Mouse (Mus musculus): ENCODE measurements around the gene Nek2. TPM values are rescaled to one million over a fixed set of nuclear protein-coding genes. Genes with fewer than 3 reads are reported as not detected.

Gene Nek2
- total RNA-seq, 4 experiments from 2014 or later: 0.92 to 4.7 (median 1.5) TPM

GRCm38 (mm10) chr1:191814935-191815334 lies 6.3 kb upstream of the Nek2 start:
- DNase-seq: no peak

- DNase-seq: no peak
Measured at GRCm38 (mm10) chr1:191816596-191816995, 4.6 kb upstream of the Nek2 start.

- DNase-seq: peak; percentile 83
Measured at GRCm38 (mm10) chr1:191817418-191818144, 3.7 kb upstream of the Nek2 start.

- no peak for DNase-seq
Measured at GRCm38 (mm10) chr1:191818145-191818631, 3.1 kb upstream of the Nek2 start.

- DNase-seq: no peak
Measured at GRCm38 (mm10) chr1:191819026-191819425, 2.2 kb upstream of the Nek2 start.

- DNase-seq: no peak
Measured at GRCm38 (mm10) chr1:191820951-191821325, 306 bp upstream of the Nek2 start.

- DNase-seq: no peak
Measured at GRCm38 (mm10) chr1:191829124-191829523, 7.9 kb downstream of the Nek2 start.

- no peak for DNase-seq
Measured at GRCm38 (mm10) chr1:191833396-191833795, 12.2 kb downstream of the Nek2 start.

- peak; percentile 33 for DNase-seq
Measured at GRCm38 (mm10) chr1:191834825-191835224, 13.6 kb downstream of the Nek2 start.

GRCm38 (mm10) chr1:191836318-191836985 lies 15.2 kb downstream of the Nek2 start:
- DNase-seq: no peak

GRCm38 (mm10) chr1:191837691-191838090 lies 16.4 kb downstream of the Nek2 start:
- DNase-seq: no peak

- no peak for DNase-seq
Measured at GRCm38 (mm10) chr1:191838994-191839741, 17.9 kb downstream of the Nek2 start.

- no peak for DNase-seq
Measured at GRCm38 (mm10) chr1:191840774-191841565, 19.7 kb downstream of the Nek2 start.

GRCm38 (mm10) chr1:191842247-191842646 lies 21.0 kb downstream of the Nek2 start:
- DNase-seq: no peak

GRCm38 (mm10) chr1:191846667-191847066 lies 25.4 kb downstream of the Nek2 start:
- DNase-seq: no peak

- no peak for DNase-seq
Measured at GRCm38 (mm10) chr1:191849501-191849900, 28.3 kb downstream of the Nek2 start.

- no peak for DNase-seq
Measured at GRCm38 (mm10) chr1:191853442-191853841, 32.2 kb downstream of the Nek2 start.

- no peak for DNase-seq
Measured at GRCm38 (mm10) chr1:191854716-191855115, 33.5 kb downstream of the Nek2 start.

GRCm38 (mm10) chr1:191855136-191855878 lies 34.1 kb downstream of the Nek2 start:
- peak; percentile 80 for DNase-seq

- no peak for DNase-seq
Measured at GRCm38 (mm10) chr1:191856886-191857651, 35.8 kb downstream of the Nek2 start.

GRCm38 (mm10) chr1:191858136-191858535 lies 36.9 kb downstream of the Nek2 start:
- DNase-seq: no peak
